Mouse (Mus musculus): ENCODE measurements at regions not wholly inside any gene's neighbourhood (a gene's known extent, or its start where the extent isn't known, plus 50 kb on each side); places are given as distances from the start of the nearest gene placed in this dataset.

GRCm38 (mm10) chr1:193451471-193452135, 81.5 kb upstream of the Camk1g start:
- TF ChIP-seq CTCF (conservative IDR thresholded peaks at IDR 0.05; ENCODE audit: low read length) (no peak), NANOG (IDR thresholded peaks at IDR 0.05; ENCODE audit: borderline replicate concordance, low read length) (no peak)

All from E14TG2a.4 (cell line).